Mouse (Mus musculus) B cell, adult 2 months (primary cell): ENCODE measurements around the gene Btbd16.

ENCODE experiments used
- DNase-seq, 2 experiments: peaks; one replicate each; pipeline ENCODE4 v3.0.0; 2022

Btbd16 gene

DNA sequence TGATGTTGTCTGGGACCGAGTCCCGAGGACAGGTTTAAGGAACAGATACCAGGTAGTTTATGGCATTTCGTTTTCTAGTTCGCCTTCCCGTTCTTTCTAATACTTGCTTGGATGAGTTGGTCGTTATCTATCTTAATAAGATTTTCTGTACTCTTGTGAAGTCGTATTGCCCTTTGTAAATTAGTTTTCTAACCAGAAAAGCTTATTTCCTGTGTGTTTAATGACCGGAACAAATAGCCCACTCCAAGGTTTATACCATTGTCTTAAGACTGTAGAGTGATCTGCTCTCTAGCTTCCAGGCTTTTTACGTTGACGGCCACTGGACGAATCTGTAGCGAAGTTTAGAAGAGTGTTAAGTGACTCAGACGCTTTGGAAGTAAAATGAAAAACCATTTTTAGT lies 92.8 kb downstream of the Btbd16 start:
- no peak for DNase-seq

DNA sequence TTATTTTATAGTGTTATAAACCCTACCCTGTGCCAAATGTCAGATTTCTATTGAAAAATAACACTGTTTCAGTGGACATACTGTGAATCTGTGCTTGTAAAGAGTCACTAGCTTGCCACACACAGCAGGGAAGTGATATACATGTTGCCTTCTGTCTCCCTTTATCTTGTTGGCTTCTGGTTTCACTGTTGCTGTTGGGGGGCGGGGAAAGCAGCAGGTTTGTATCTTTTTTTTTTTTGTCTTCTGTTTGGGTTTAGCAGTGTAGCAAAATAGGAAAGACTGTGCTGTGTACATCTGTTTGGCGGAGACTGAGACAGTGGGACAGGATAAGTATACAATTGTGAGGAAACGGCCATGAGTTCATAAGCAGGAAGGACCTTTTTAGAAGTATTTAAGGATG lies 93.4 kb downstream of the Btbd16 start:
- no peak for DNase-seq
